In genomic region chr13:63563781-63564625, GRCm38 (mm10) we compare ENCODE assay signal across 8 mouse cellular contexts. TPM values are rescaled to one million over a fixed set of nuclear protein-coding genes. Genes with fewer than 3 reads are reported as not detected.
DNase-seq lines count a peak whose midpoint lies in the region; ATAC-seq and TF ChIP-seq lines count a peak whose summit lies in the region.

No protein-coding gene starts in this region.

- TF ChIP-seq POLR2A in CH12.LX (IDR thresholded peaks at IDR 0.05; ENCODE audit: low read depth, low read length) = no peak
- TF ChIP-seq POLR2A in embryonic fibroblast, embryonic 13.5 days (IDR thresholded peaks at IDR 0.05; ENCODE audit: low read depth, low read length) = 0 out of 2 replicates have a peak, but pooled peaks have one; percentile 22

- H3K27ac ChIP-seq in CH12.LX (ENCODE audit: insufficient read depth, low read depth) = peak overlapping the region; percentile 87
- H3K27ac ChIP-seq in embryonic fibroblast, embryonic 13.5 days (ENCODE audit: insufficient read depth, low read length) = peak overlapping the region; percentile 87; the same call in 1 of the 2 replicates
- H3K27ac ChIP-seq in heart, embryonic 16.5 days (ENCODE audit: low read length) = peak overlapping the region; percentile 98

- WGBS in heart, embryonic 16.5 days = under 1% methylated on average over 51 of the region's 51 CpGs

- no peaks in the 10 kb centered on the region for H3K9me3 ChIP-seq in CH12.LX (replicated peaks; ENCODE audit: low read length)
- no peaks in the 10 kb centered on the region for H3K9me3 ChIP-seq in heart, embryonic 16.5 days (replicated peaks; ENCODE audit: control insufficient read depth, low read length)

- peak overlapping the region; percentile 63 for H3K9ac ChIP-seq in CH12.LX (ENCODE audit: insufficient read depth, low read depth)
- peak overlapping the region; percentile 89 for H3K9ac ChIP-seq in heart, embryonic 16.5 days (ENCODE audit: low read length)

- H3K27me3 ChIP-seq in CH12.LX (replicated peaks) = peaks cover 2% of the 10 kb centered on the region
- H3K27me3 ChIP-seq in heart, embryonic 16.5 days (ENCODE audit: control insufficient read depth, insufficient read depth, low read length) = peaks cover 1% of the 10 kb centered on the region

- H3K36me3 ChIP-seq in CH12.LX (replicated peaks in 1 of 2; ENCODE audit: control insufficient read depth in 1 of 2, insufficient read depth in 1 of 2, low read length in 1 of 2) = peaks cover 0 to 19% of the 10 kb centered on the region in 2 experiments
- no peaks in the 10 kb centered on the region for H3K36me3 ChIP-seq in heart, embryonic 16.5 days (ENCODE audit: control insufficient read depth, insufficient read depth)

- in situ Hi-C loops in CH12.LX (cut with MboI; ENCODE audit: low pct_ligation_motif_present, low pct_unique_long_range_greater_than_20kb, low sequenced_read_pairs) = loop anchor here (25.0 kb wide), 1 partner anchor 248 kb away; the partner anchor contains the start of gene Ercc6l2

- TF ChIP-seq RAD21 in CH12.LX (IDR thresholded peaks at IDR 0.05; ENCODE audit: low read depth, low read length) = no peak

- no peak for ATAC-seq in heart, embryonic 16.5 days (replicated peaks; ENCODE audit: extremely low read depth, insufficient read depth, low FRiP score)

- peaks cover 7 to 38% of the 10 kb centered on the region in 2 experiments for H3K4me1 ChIP-seq in CH12.LX (ENCODE audit: control insufficient read depth in 1 of 2, insufficient read depth in 2 of 2)
- H3K4me1 ChIP-seq in embryonic fibroblast, embryonic 13.5 days (ENCODE audit: control insufficient read depth, insufficient read depth, low read length) = no peaks in the 10 kb centered on the region
- H3K4me1 ChIP-seq in heart, embryonic 16.5 days (ENCODE audit: control insufficient read depth, insufficient read depth, low read length) = peaks cover 38% of the 10 kb centered on the region

- TF ChIP-seq CTCF in CH12.LX (conservative IDR thresholded peaks at IDR 0.05 in 1 of 2, IDR thresholded peaks at IDR 0.05 in 1 of 2; ENCODE audit: low read depth in 2 of 2, low read length in 2 of 2) = 0 out of 4 replicates have a peak, but pooled peaks of 1 of the 2 experiments have one; percentile 6
- TF ChIP-seq CTCF in embryonic fibroblast, embryonic 13.5 days (IDR thresholded peaks at IDR 0.05; ENCODE audit: borderline replicate concordance, insufficient read depth, low read length) = no peak

- peak overlapping the region; percentile 60 for H3K4me2 ChIP-seq in CH12.LX (ENCODE audit: insufficient read depth, low read depth, poor library complexity, severe bottlenecking)
- peak overlapping the region; percentile 75 for H3K4me2 ChIP-seq in heart, embryonic 16.5 days (ENCODE audit: low read depth, low read length)

- dilution Hi-C loops in CH12.LX (cut with MboI; ENCODE audit: extremely low pct_ligation_motif_present, extremely low pct_unique_long_range_greater_than_20kb, low sequenced_read_pairs) = no loop called here

- peak; percentile 48 for DNase-seq in CH12.LX (ENCODE audit: extremely low read depth)
- DNase-seq in adrenal gland, postnatal 36 days = peak; percentile 61 to 74
- peak; percentile 34 to 69 for DNase-seq in kidney, postnatal 36 days
- DNase-seq in lung, postnatal 4 days = peak; percentile 60 to 72
- peak; percentile 55 for DNase-seq in right cerebral cortex, postnatal 25 days
- peak; percentile 59 for DNase-seq in yolk sac, embryonic 10.5 days (ENCODE audit: low spot score)

- H3K79me2 ChIP-seq in CH12.LX (replicated peaks; ENCODE audit: control insufficient read depth, extremely low read depth, insufficient read depth, poor library complexity, severe bottlenecking) = peaks cover 47% of the 10 kb centered on the region

- TF ChIP-seq EP300 in CH12.LX (IDR thresholded peaks at IDR 0.05; ENCODE audit: low read length) = no peak

- peak overlapping the region; percentile 61 to 74 (median 70) for H3K4me3 ChIP-seq in CH12.LX (replicated peaks in 1 of 3; ENCODE audit: low read depth in 2 of 3, low read length in 2 of 3, poor library complexity in 1 of 3)
- H3K4me3 ChIP-seq in embryonic fibroblast, embryonic 13.5 days (ENCODE audit: insufficient read depth, low read length) = peak overlapping the region; percentile 71
- peak overlapping the region; percentile 73 for H3K4me3 ChIP-seq in heart, embryonic 16.5 days (ENCODE audit: low read length)

TF ChIP-seq in CH12.LX, 34 proteins besides CTCF, POLR2A, EP300 and RAD21:
- TF ChIP-seq JUN (IDR thresholded peaks at IDR 0.05; ENCODE audit: insufficient read depth, low read depth, low read length) = no peak
- TF ChIP-seq CHD1 (IDR thresholded peaks at IDR 0.05; ENCODE audit: low read depth, low read length) = no peak; the same call in 1 of the 2 replicates
- no peak for TF ChIP-seq CHD2 (IDR thresholded peaks at IDR 0.05; ENCODE audit: low read length)
- peak; percentile 82 for TF ChIP-seq MXI1 (IDR thresholded peaks at IDR 0.05; ENCODE audit: low read depth, low read length)
- TF ChIP-seq USF2 (conservative IDR thresholded peaks at IDR 0.05; ENCODE audit: low read depth, low read length) = no peak
- TF ChIP-seq MAZ (IDR thresholded peaks at IDR 0.05; ENCODE audit: low read depth, low read length) = no peak
- TF ChIP-seq IRF4 (IDR thresholded peaks at IDR 0.05; ENCODE audit: low read depth, low read length) = no peak
- no peak for TF ChIP-seq HCFC1 (IDR thresholded peaks at IDR 0.05; ENCODE audit: low read depth, low read length)
- no peak for TF ChIP-seq ZNF384 (IDR thresholded peaks at IDR 0.05; ENCODE audit: low read depth, low read length)
- TF ChIP-seq PAX5 (IDR thresholded peaks at IDR 0.05; ENCODE audit: low read length) = no peak
- TF ChIP-seq MAFK (IDR thresholded peaks at IDR 0.05; ENCODE audit: insufficient replicate concordance, low read length) = no peak
- TF ChIP-seq ZMIZ1 (IDR thresholded peaks at IDR 0.05; ENCODE audit: low read depth, low read length) = 0 out of 2 replicates have a peak, but pooled peaks have one; percentile 47
- TF ChIP-seq GABPA (IDR thresholded peaks at IDR 0.05; ENCODE audit: insufficient replicate concordance, low read depth, low read length) = no peak
- no peak for TF ChIP-seq TCF12 (IDR thresholded peaks at IDR 0.05; ENCODE audit: low read depth, low read length)
- TF ChIP-seq TBP (conservative IDR thresholded peaks at IDR 0.05; ENCODE audit: low read depth, low read length) = no peak
- no peak for TF ChIP-seq ZC3H11A (IDR thresholded peaks at IDR 0.05; ENCODE audit: low read depth, low read length)
- no peak for TF ChIP-seq NELFE (IDR thresholded peaks at IDR 0.05; ENCODE audit: low read depth, low read length)
- 0 out of 2 replicates have a peak, but pooled peaks have one; percentile 16 for TF ChIP-seq UBTF (IDR thresholded peaks at IDR 0.05; ENCODE audit: low read depth, low read length)
- TF ChIP-seq MYC (IDR thresholded peaks at IDR 0.05; ENCODE audit: low read depth, low read length) = peak; percentile 84; the same call in 1 of the 2 replicates
- 0 out of 2 replicates have a peak, but pooled peaks have one; percentile 2 for TF ChIP-seq SMC3 (IDR thresholded peaks at IDR 0.05; ENCODE audit: low read depth, low read length)
- TF ChIP-seq MEF2A (IDR thresholded peaks at IDR 0.05; ENCODE audit: borderline replicate concordance, low read depth, low read length) = no peak
- TF ChIP-seq RCOR1 (conservative IDR thresholded peaks at IDR 0.05; ENCODE audit: low read depth, low read length) = no peak
- TF ChIP-seq SIN3A (IDR thresholded peaks at IDR 0.05; ENCODE audit: low read length) = no peak
- no peak for TF ChIP-seq POLR2AphosphoS2 (IDR thresholded peaks at IDR 0.05; ENCODE audit: low read depth, low read length)
- peak; percentile 87 for TF ChIP-seq MAX (IDR thresholded peaks at IDR 0.05; ENCODE audit: low read length)
- TF ChIP-seq JUND (conservative IDR thresholded peaks at IDR 0.05; ENCODE audit: low read depth, low read length) = no peak
- TF ChIP-seq KAT2A (IDR thresholded peaks at IDR 0.05; ENCODE audit: insufficient replicate concordance, low read length) = no peak
- no peak for TF ChIP-seq BHLHE40 (IDR thresholded peaks at IDR 0.05; ENCODE audit: low read depth, low read length)
- TF ChIP-seq NRF1 (IDR thresholded peaks at IDR 0.05; ENCODE audit: low read depth, low read length) = 0 out of 2 replicates have a peak, but pooled peaks have one; percentile 29
- no peak for TF ChIP-seq USF1 (IDR thresholded peaks at IDR 0.05; ENCODE audit: low read depth, low read length)
- TF ChIP-seq ZKSCAN1 (IDR thresholded peaks at IDR 0.05; ENCODE audit: borderline replicate concordance, low read depth, low read length) = no peak
- TF ChIP-seq E2F4 (IDR thresholded peaks at IDR 0.05; ENCODE audit: insufficient replicate concordance, low read depth, low read length) = no peak
- TF ChIP-seq ETS1 (conservative IDR thresholded peaks at IDR 0.05; ENCODE audit: low read depth, low read length) = no peak
- TF ChIP-seq ELF1 (IDR thresholded peaks at IDR 0.05; ENCODE audit: low read depth, low read length) = no peak
TF ChIP-seq in CH12.LX: peak in this region for 7.

RNA-seq across cellular contexts. Expression of gene Ptch1, which starts 9.4 kb away (rescaled TPM):
- total RNA-seq in CH12.LX (2012; rRNA removed) (7.4 and 8.2 TPM in 2 replicates), CH12.LX (2014; rRNA removed) (5.2 and 6.2 TPM in 2 replicates)
- polyA plus RNA-seq in CH12.LX (2012; ENCODE audit: insufficient read length, low read depth) = 14.9 and 15.5 TPM in 2 replicates
- 10 to 100 TPM; 37.3 to 49.6 TPM for total RNA-seq in adrenal gland, postnatal 36 days (2021)
- 10.2 and 10.8 TPM in 2 replicates for polyA plus RNA-seq in embryonic fibroblast, embryonic 13.5 days (2011; ENCODE audit: insufficient read length, low read depth, missing spikeins)
- polyA plus RNA-seq in heart, embryonic 16.5 days (2015; fragmentation: Nextera tagmentation; extraction: Ambion mirVana) = 5.6 and 7.9 TPM in 2 replicates
